Mouse (Mus musculus): Measurements from ENCODE around the gene Spsb1.

The Spsb1 gene

GRCm38 (mm10) chr4:149882139-149882916 is 72.5 kb downstream of the Spsb1 start:
- no peak for DNase-seq

- DNase-seq = no peak
These were observed 73.9 kb downstream of the Spsb1 start for GRCm38 (mm10) chr4:149880908-149881307.

GRCm38 (mm10) chr4:149879980-149880379 is 74.9 kb downstream of the Spsb1 start:
- DNase-seq = no peak

- no peak for DNase-seq
These were observed 76.8 kb downstream of the Spsb1 start for GRCm38 (mm10) chr4:149878021-149878449.

- DNase-seq = no peak
These were observed 77.6 kb downstream of the Spsb1 start for GRCm38 (mm10) chr4:149877202-149877601.

- DNase-seq = peak; percentile 82
These were observed 78.1 kb downstream of the Spsb1 start for GRCm38 (mm10) chr4:149876761-149877160.

GRCm38 (mm10) chr4:149875986-149876501 is 78.8 kb downstream of the Spsb1 start:
- no peak for DNase-seq

- DNase-seq = peak; percentile 50
These were observed 79.5 kb downstream of the Spsb1 start for GRCm38 (mm10) chr4:149875296-149875695.

GRCm38 (mm10) chr4:149872236-149872635 is 82.6 kb downstream of the Spsb1 start:
- DNase-seq = no peak

GRCm38 (mm10) chr4:149871582-149871981 is 83.3 kb downstream of the Spsb1 start:
- DNase-seq = no peak

GRCm38 (mm10) chr4:149871014-149871413 is 83.8 kb downstream of the Spsb1 start:
- DNase-seq = peak; percentile 67

GRCm38 (mm10) chr4:149870412-149870811 is 84.4 kb downstream of the Spsb1 start:
- no peak for DNase-seq

- DNase-seq = no peak
These were observed 86.1 kb downstream of the Spsb1 start for GRCm38 (mm10) chr4:149868725-149869124.

- DNase-seq = no peak
These were observed 86.8 kb downstream of the Spsb1 start for GRCm38 (mm10) chr4:149868009-149868408.

- no peak for DNase-seq
These were observed 87.5 kb downstream of the Spsb1 start for GRCm38 (mm10) chr4:149867351-149867750.

- DNase-seq = no peak
These were observed 90.4 kb downstream of the Spsb1 start for GRCm38 (mm10) chr4:149864395-149864794.

- no peak for DNase-seq
These were observed 91.3 kb downstream of the Spsb1 start for GRCm38 (mm10) chr4:149863522-149863921.

- DNase-seq = no peak
These were observed 94.5 kb downstream of the Spsb1 start for GRCm38 (mm10) chr4:149860393-149860792.

GRCm38 (mm10) chr4:149858584-149858983 is 96.3 kb downstream of the Spsb1 start:
- no peak for DNase-seq

- no peak for DNase-seq
These were observed 96.7 kb downstream of the Spsb1 start for GRCm38 (mm10) chr4:149858097-149858496.

- no peak for DNase-seq
These were observed 97.2 kb downstream of the Spsb1 start for GRCm38 (mm10) chr4:149857688-149858087.

- no peak for DNase-seq
These were observed 98.7 kb downstream of the Spsb1 start for GRCm38 (mm10) chr4:149855892-149856807.

GRCm38 (mm10) chr4:149855180-149855891 is 99.5 kb downstream of the Spsb1 start:
- no peak for DNase-seq
